Mouse (Mus musculus): ENCODE measurements around the gene Atp10a. TPM values are rescaled to one million over a fixed set of nuclear protein-coding genes. Genes with fewer than 3 reads are reported as not detected.

Atp10a gene
- polyA plus RNA-seq, 1 experiment from 2014 or later = 1.0 TPM

DNA sequence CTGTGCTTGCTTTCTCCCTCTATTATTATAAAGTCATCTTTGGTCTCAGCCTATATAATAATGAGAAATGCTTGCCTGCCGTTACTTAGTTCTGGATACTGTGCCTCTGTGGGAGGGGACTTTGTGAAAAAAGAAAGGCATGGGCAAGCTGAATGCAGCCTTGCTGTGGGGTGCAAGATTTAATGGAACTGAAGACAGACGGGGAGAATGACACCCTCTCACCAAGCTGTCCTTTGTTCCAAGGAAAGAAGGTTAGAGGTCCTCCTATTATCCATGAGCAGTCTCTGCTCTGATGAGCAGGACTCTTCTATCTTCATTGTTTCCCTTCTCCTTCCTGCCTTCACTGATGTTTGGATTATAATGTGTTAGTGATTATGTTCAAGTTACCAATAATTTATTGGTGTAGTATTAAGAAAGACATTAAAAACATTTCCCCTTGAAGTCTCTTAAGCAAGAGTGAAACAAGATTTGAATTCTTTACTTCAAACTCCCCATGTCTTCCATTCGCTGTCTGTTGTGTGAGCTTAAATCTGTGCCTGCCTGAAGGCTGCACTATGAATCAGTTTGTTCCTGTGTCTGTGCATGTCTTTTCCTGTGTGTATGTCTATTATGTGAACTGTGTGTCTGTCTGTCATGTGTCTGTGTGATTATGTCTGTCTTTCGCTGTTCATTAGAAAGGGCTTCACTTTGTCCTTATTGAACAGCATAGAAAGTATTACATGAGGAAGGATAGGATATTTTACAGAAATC, 211.1 kb downstream of the Atp10a start:
- Histone ChIP-seq H3K4me1 (replicated peaks; ENCODE audit: control insufficient read depth, insufficient read depth, low read length) (no peaks in the 10 kb centered on the region), H3K36me3 (ENCODE audit: control insufficient read depth, insufficient read depth) (no peaks in the 10 kb centered on the region), H3K4me3 (ENCODE audit: low read depth, low read length) (no peak overlapping the region), H3K4me2 (replicated peaks; ENCODE audit: low read depth) (no peak overlapping the region), H3K9ac (ENCODE audit: low read depth, low read length) (no peak overlapping the region), H3K27ac (ENCODE audit: low read depth, low read length) (no peak overlapping the region), H3K9me3 (ENCODE audit: control insufficient read depth) (no peaks in the 10 kb centered on the region), H3K27me3 (replicated peaks; ENCODE audit: control insufficient read depth, insufficient read depth, low read length) (no peaks in the 10 kb centered on the region)
- no peak for TF ChIP-seq CTCF (IDR thresholded peaks at IDR 0.05; ENCODE audit: low read depth)
- 68% methylated on average over 4 of the region's 4 CpGs for WGBS
- no peak for ATAC-seq

- Histone ChIP-seq H3K4me1 (replicated peaks; ENCODE audit: control insufficient read depth, insufficient read depth, low read length) (no peaks in the 10 kb centered on the region), H3K4me2 (replicated peaks; ENCODE audit: low read depth) (no peak overlapping the region), H3K4me3 (ENCODE audit: low read depth, low read length) (no peak overlapping the region), H3K36me3 (ENCODE audit: control insufficient read depth, insufficient read depth) (no peaks in the 10 kb centered on the region), H3K27me3 (replicated peaks; ENCODE audit: control insufficient read depth, insufficient read depth, low read length) (no peaks in the 10 kb centered on the region), H3K9ac (ENCODE audit: low read depth, low read length) (no peak overlapping the region), H3K9me3 (ENCODE audit: control insufficient read depth) (no peaks in the 10 kb centered on the region), H3K27ac (ENCODE audit: low read depth, low read length) (no peak overlapping the region)
- ATAC-seq = no peak
- peak; percentile 45 for TF ChIP-seq CTCF (IDR thresholded peaks at IDR 0.05; ENCODE audit: low read depth)
- 67% methylated on average over 1 of the region's 1 CpGs for WGBS
Observed at GRCm38 (mm10) chr7:58870661-58871060, 214.7 kb downstream of the Atp10a start.

GRCm38 (mm10) chr7:58873676-58874075, 217.7 kb downstream of the Atp10a start:
- no peaks in the 10 kb centered on the region for H3K27me3 ChIP-seq (replicated peaks; ENCODE audit: control insufficient read depth, insufficient read depth, low read length)
- H3K27ac ChIP-seq (ENCODE audit: low read depth, low read length) = no peak overlapping the region
- no peaks in the 10 kb centered on the region for H3K9me3 ChIP-seq (ENCODE audit: control insufficient read depth)
- 92% methylated on average over 1 of the region's 1 CpGs for WGBS
- no peak overlapping the region for H3K9ac ChIP-seq (ENCODE audit: low read depth, low read length)
- no peaks in the 10 kb centered on the region for H3K36me3 ChIP-seq (ENCODE audit: control insufficient read depth, insufficient read depth)
- no peak for ATAC-seq
- TF ChIP-seq CTCF (IDR thresholded peaks at IDR 0.05; ENCODE audit: low read depth) = no peak
- no peak overlapping the region for H3K4me2 ChIP-seq (replicated peaks; ENCODE audit: low read depth)
- no peaks in the 10 kb centered on the region for H3K4me1 ChIP-seq (replicated peaks; ENCODE audit: control insufficient read depth, insufficient read depth, low read length)
- no peak overlapping the region for H3K4me3 ChIP-seq (ENCODE audit: low read depth, low read length)
